Mouse (Mus musculus) gastrocnemius, adult 2 months (tissue): ENCODE measurements around the gene Sdc4. TPM values are rescaled to one million over a fixed set of nuclear protein-coding genes. Genes with fewer than 3 reads are reported as not detected.

Source experiments
- DNase-seq: peaks from one replicate; pipeline ENCODE4 v3.0.0; 2022
- H3K27ac ChIP-seq: fragments of 200-600 bp; 2 replicates; pipeline ENCODE4 v1.8.1; 2022; ENCODE audit warnings: mild to moderate bottlenecking
- H3K4me3 ChIP-seq: fragments of 200-600 bp; 2 replicates; pipeline ENCODE4 v1.8.1; 2022; ENCODE audit warnings: mild to moderate bottlenecking, moderate library complexity
- CTCF ChIP-seq: fragments of 200-600 bp; IDR thresholded peaks from 2 replicates; pipeline ENCODE4 v1.8.1; 2022; ENCODE audit warnings: antibody characterized with exemption, mild to moderate bottlenecking, moderate library complexity
- intact Hi-C: fragments of 180-260 bp; cut with DNase I; formaldehyde crosslinking; loops from one replicate; pipeline ENCODE4 v1.15.1; 2025
- long read RNA-seq, 2 experiments: library from polyadenylated mRNA; stranded (forward); transcript quantifications; one replicate each; pipeline ENCODE4 v2.0.0; 2021
- total RNA-seq, 2 experiments: library from RNA; stranded (reverse); gene quantifications; 2 replicates each; pipeline ENCODE4 v1.2.3; 2021

The Sdc4 gene
- total RNA-seq = 10 to 100 TPM; 39.8 to 95.4 TPM
- long read RNA-seq, experiment 1, partial matches to known transcripts = 1 of 8 reads
- long read RNA-seq, experiment 1, other reads (novel, unspliced or antisense) = 4 of 8 reads
- long read RNA-seq, experiment 2, partial matches to known transcripts = 0 of 6 reads
- long read RNA-seq, experiment 2, other reads (novel, unspliced or antisense) = 4 of 6 reads

- TF ChIP-seq CTCF = no peak
- DNase-seq = peak; percentile 53
- intact Hi-C loops = no loop called here
- Histone ChIP-seq H3K4me3 (peak within 1 kb of the TSS; percentile 86), H3K27ac (peak within 1 kb of the TSS; percentile 97)
Measured at GRCm38 (mm10) chr2:164443460-164444000, at the start of gene Sdc4. Sdc4 (minus strand) TSS chr2:164443887.

GRCm38 (mm10) chr2:164487812-164488211, 44.1 kb upstream of the Sdc4 start:
- no peak for TF ChIP-seq CTCF
- Histone ChIP-seq H3K27ac (peak overlapping the region; percentile 96), H3K4me3 (peak overlapping the region; percentile 91)
- intact Hi-C loops = no loop called here
- DNase-seq = no peak

- Histone ChIP-seq H3K4me3 (peak overlapping the region; percentile 91), H3K27ac (peak overlapping the region; percentile 96)
- DNase-seq = no peak
- intact Hi-C loops = no loop called here
- no peak for TF ChIP-seq CTCF
Measured at GRCm38 (mm10) chr2:164487115-164487527, 43.4 kb upstream of the Sdc4 start.

- peak overlapping the region; percentile 96 for H3K27ac ChIP-seq
- H3K4me3 ChIP-seq = peak overlapping the region; percentile 91
- TF ChIP-seq CTCF = no peak
- DNase-seq = peak; percentile 90
- intact Hi-C loops = no loop called here
Measured at GRCm38 (mm10) chr2:164486258-164487114, 42.8 kb upstream of the Sdc4 start.

- no peak for TF ChIP-seq CTCF
- intact Hi-C loops = no loop called here
- H3K27ac ChIP-seq = peak within 1 kb of the TSS; percentile 96
- H3K4me3 ChIP-seq = peak within 1 kb of the TSS; percentile 91
- DNase-seq = peak; percentile 72
Measured at GRCm38 (mm10) chr2:164485681-164486257, 42.1 kb upstream of the Sdc4 start, which contains the start of gene Dbndd2. Dbndd2 (plus strand) TSS chr2:164486106.

- intact Hi-C loops = no loop called here
- no peak for TF ChIP-seq CTCF
- H3K4me3 ChIP-seq = no peak within 1 kb of the TSS
- no peak within 1 kb of the TSS for H3K27ac ChIP-seq
- no peak for DNase-seq
Measured at GRCm38 (mm10) chr2:164473624-164474023, 29.9 kb upstream of the Sdc4 start, which contains the start of gene Trp53tg5. Trp53tg5 (minus strand) TSS chr2:164473724.

GRCm38 (mm10) chr2:164470254-164470653, 26.6 kb upstream of the Sdc4 start:
- peak; percentile 85 for TF ChIP-seq CTCF
- Histone ChIP-seq H3K4me3 (no peak overlapping the region), H3K27ac (no peak overlapping the region)
- peak; percentile 62 for DNase-seq
- intact Hi-C loops = loop anchor here (2.0 kb wide), 1 partner anchor 47 kb away; no protein-coding TSS in a partner anchor

- no peak for TF ChIP-seq CTCF
- no peak overlapping the region for H3K4me3 ChIP-seq
- intact Hi-C loops = no loop called here
- DNase-seq = no peak
- no peak overlapping the region for H3K27ac ChIP-seq
Measured at GRCm38 (mm10) chr2:164466787-164467186, 23.1 kb upstream of the Sdc4 start.

GRCm38 (mm10) chr2:164465161-164465560, 21.5 kb upstream of the Sdc4 start:
- Histone ChIP-seq H3K4me3 (no peak overlapping the region), H3K27ac (no peak overlapping the region)
- DNase-seq = no peak
- intact Hi-C loops = no loop called here
- no peak for TF ChIP-seq CTCF

- peak within 1 kb of the TSS; percentile 96 for H3K27ac ChIP-seq
- intact Hi-C loops = loop anchor here (5.0 kb wide), 1 partner anchor 36 kb away; the partner anchor contains the start of gene Pigt
- H3K4me3 ChIP-seq = peak within 1 kb of the TSS; percentile 79
- TF ChIP-seq CTCF = peak; percentile 84
- DNase-seq = peak; percentile 97
Measured at GRCm38 (mm10) chr2:164460745-164461551, 17.3 kb upstream of the Sdc4 start, which contains the start of gene Gm20458. Gm20458 (plus strand) TSS chr2:164460967.

GRCm38 (mm10) chr2:164458535-164458934, 14.8 kb upstream of the Sdc4 start:
- no peak overlapping the region for H3K27ac ChIP-seq
- no peak for TF ChIP-seq CTCF

GRCm38 (mm10) chr2:164457942-164458341, 14.3 kb upstream of the Sdc4 start:
- no peak for TF ChIP-seq CTCF
- intact Hi-C loops = loop anchor here (1.0 kb wide), 1 partner anchor 41 kb away; no protein-coding TSS in a partner anchor
- Histone ChIP-seq H3K27ac (no peak overlapping the region), H3K4me3 (no peak overlapping the region)
- DNase-seq = no peak

More at GRCm38 (mm10) chr2:164458535-164458934, 14.8 kb upstream of the Sdc4 start:
- DNase-seq = no peak
- H3K4me3 ChIP-seq = no peak overlapping the region
- intact Hi-C loops = no loop called here
